Mouse (Mus musculus): ENCODE results near the gene 1700019N19Rik. TPM values are rescaled to one million over a fixed set of nuclear protein-coding genes. Genes with fewer than 3 reads are reported as not detected.

1700019N19Rik gene
- polyA plus RNA-seq (2017; shearing (Covaris generic)): not detected

GRCm38 (mm10) chr19:58794284-58794683, at the start of gene 1700019N19Rik:
TSS of gene 1700019N19Rik (minus strand) at chr19:58794461.

DNA sequence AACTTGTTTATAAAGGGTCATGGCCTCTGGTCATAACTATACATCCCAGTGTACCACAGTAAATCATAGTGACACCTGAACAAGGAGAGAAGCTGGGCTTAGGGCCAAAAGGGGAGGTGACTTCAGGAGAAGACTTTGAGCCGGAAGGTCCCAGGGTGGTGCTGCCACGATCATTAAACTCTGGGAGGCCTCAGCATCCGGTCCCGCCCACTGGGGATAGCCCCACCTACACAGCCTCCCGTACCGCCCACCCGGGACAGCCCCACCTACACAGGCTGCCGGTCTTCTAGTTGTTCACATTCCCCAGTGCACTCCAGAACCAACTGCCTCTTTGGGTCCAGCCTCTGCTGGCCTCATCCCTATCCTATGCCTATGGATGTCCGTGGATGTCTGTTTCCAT, 34.8 kb downstream of the 1700019N19Rik start, which contains the start of gene Pnliprp2:
Gene Pnliprp2 (plus strand): TSS at position 297 of the 400 bp plus-strand sequence.

Other genes with a start within 250 kb of the 1700019N19Rik start
- gene Pnlip, start 142.0 kb downstream of the 1700019N19Rik start, polyA plus RNA-seq (2017; shearing (Covaris generic)): not detected
- not detected for gene Pnliprp1, start 65.6 kb downstream of the 1700019N19Rik start, polyA plus RNA-seq (2017; shearing (Covaris generic))
- not detected for gene Pnliprp2, start 34.7 kb downstream of the 1700019N19Rik start, polyA plus RNA-seq (2017; shearing (Covaris generic))
- gene Eno4, start 149.0 kb upstream of the 1700019N19Rik start, polyA plus RNA-seq (2017; shearing (Covaris generic)): 0.07 TPM
- 1.8 TPM for gene Hspa12a, start 149.2 kb upstream of the 1700019N19Rik start, polyA plus RNA-seq (2017; shearing (Covaris generic))

Measured in CD4-positive, CD25-positive, alpha-beta regulatory T cell (primary cell).